Mouse (Mus musculus): ENCODE measurements around the gene Ghdc. TPM values are rescaled to one million over a fixed set of nuclear protein-coding genes. Genes with fewer than 3 reads are reported as not detected.

The Ghdc gene
- total and polyA plus RNA-seq, 2 experiments from 2014 or later = 4.4 to 7.3 TPM

DNA sequence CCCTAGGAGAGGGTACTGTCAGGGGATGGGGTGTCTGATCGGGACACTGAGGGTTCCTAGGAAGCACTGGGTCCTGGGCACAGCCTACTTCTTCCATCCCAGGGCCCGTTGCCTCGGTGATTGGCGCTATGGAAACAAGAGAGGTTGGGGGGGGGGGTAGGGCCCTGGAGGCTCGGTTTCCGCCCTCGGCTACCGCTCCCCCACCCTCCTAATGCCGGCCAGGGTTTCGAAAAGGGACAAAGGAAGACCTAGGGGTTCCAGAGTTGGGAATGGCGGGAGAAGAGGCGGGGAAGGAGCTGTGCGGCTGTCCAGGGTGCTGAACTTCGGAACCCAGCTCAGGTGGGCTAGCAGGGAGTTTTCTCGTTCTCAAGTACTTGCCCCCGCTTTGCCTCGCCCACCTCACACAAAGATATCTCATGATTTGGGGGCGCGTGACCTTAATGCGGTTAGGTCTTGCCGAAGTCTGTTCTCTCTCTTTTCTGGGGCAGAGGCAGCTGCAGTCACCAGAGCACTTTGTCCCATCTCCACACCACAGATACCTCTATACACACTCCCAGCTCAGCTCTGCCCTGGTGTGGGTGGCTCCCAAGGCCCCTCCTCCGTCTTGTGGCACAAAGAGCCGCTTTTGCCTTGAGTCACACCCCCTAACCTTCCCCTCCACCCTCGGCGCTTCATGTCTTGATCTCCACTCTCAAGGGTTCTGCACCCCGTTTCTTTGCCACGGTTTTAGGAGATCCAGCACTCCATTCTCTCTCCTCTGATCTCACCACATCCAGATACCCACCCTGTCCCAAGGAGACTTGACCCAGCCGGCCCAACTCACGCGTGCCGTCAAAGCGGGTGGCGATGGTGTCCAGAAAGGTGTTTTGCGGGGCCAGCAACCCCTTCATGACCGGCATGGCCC is 11.8 kb downstream of the Ghdc start:
- Histone ChIP-seq H3K27ac (ENCODE audit: low read depth, low read length) (peak overlapping the region; percentile 59), H3K9ac (peak overlapping the region; percentile 70), H3K4me2 (ENCODE audit: low read depth) (peak overlapping the region; percentile 74), H3K4me3 (ENCODE audit: low read depth, low read length) (peak overlapping the region; percentile 58), H3K9me3 (ENCODE audit: low read length) (no peaks in the 10 kb centered on the region), H3K36me3 (ENCODE audit: insufficient read depth) (peaks cover 15% of the 10 kb centered on the region; the same call in 1 of the 2 replicates), H3K27me3 (ENCODE audit: insufficient read depth, low read length) (peaks cover 3% of the 10 kb centered on the region; the same call in 1 of the 2 replicates), H3K4me1 (ENCODE audit: insufficient read depth) (no peaks in the 10 kb centered on the region; the same call in 1 of the 2 replicates)
- ATAC-seq (peak; percentile 59), DNase-seq (peak; percentile 60)
- no peak; the same call in 1 of the 2 replicates for TF ChIP-seq CTCF (IDR thresholded peaks at IDR 0.05; ENCODE audit: low read depth)
- 3% methylated on average over 35 of the region's 35 CpGs for WGBS

DNA sequence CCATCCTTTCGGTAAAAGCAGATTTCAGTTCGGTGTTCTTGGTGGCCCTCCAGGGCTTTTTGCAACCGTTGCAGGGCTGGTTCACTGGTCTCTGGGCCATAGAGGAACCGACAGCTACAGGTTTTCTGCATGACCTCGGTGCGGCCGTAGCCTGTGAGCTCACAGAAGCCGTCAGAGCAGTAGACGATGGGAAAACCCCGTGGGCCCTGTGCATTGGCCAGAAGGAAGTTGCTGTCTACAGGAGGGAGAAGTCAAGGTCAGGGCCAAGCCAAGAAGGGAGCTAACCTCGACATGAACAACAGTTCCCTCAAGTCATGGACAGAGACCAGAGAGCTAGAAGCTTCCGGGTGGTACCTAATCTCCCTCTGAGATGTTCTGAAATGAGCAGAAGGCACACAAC is 13.2 kb downstream of the Ghdc start:
- no peaks in the 10 kb centered on the region; the same call in 1 of the 2 replicates for H3K4me1 ChIP-seq (ENCODE audit: insufficient read depth)
- peak overlapping the region; percentile 74; the same call in 1 of the 2 replicates for H3K4me2 ChIP-seq (ENCODE audit: low read depth)
- peaks cover 24% of the 10 kb centered on the region for H3K36me3 ChIP-seq (ENCODE audit: insufficient read depth)
- no peak overlapping the region for H3K9ac ChIP-seq
- no peak overlapping the region for H3K4me3 ChIP-seq (ENCODE audit: low read depth, low read length)
- H3K27ac ChIP-seq (ENCODE audit: low read depth, low read length) = no peak overlapping the region
- no peak for ATAC-seq
- H3K27me3 ChIP-seq (ENCODE audit: insufficient read depth, low read length) = peaks cover under 1% of the 10 kb centered on the region; the same call in 1 of the 2 replicates
- H3K9me3 ChIP-seq (ENCODE audit: low read length) = no peaks in the 10 kb centered on the region
- no peak for DNase-seq
- TF ChIP-seq CTCF (IDR thresholded peaks at IDR 0.05; ENCODE audit: low read depth) = no peak
- WGBS = 90% methylated on average over 12 of the region's 12 CpGs

DNA sequence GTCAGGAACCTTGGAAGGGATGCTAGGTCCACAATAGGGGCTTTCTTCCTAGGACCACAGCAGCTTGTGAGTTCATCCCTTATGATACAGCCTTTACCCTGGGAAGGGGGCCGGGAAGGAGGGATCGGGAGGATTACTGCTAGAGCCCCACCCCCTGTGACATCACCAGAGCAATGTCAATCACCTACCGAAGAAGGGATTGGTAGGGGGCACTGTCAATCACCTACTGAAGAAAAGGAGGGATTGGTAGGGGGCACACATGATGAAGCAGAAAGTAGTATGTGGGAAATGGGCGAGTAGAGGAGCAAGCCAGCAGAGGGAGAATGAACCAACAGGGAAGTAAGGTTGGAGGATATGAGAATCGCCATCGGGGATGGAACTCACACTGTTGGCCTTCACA is 14.3 kb downstream of the Ghdc start:
- peaks cover 32% of the 10 kb centered on the region for H3K36me3 ChIP-seq (ENCODE audit: insufficient read depth)
- WGBS = 68% methylated on average over 6 of the region's 6 CpGs
- DNase-seq (no peak), ATAC-seq (no peak)
- H3K9me3 ChIP-seq (ENCODE audit: low read length) = no peaks in the 10 kb centered on the region
- H3K4me2 ChIP-seq (ENCODE audit: low read depth) = no peak overlapping the region
- H3K4me3 ChIP-seq (ENCODE audit: low read depth, low read length) = no peak overlapping the region
- H3K27ac ChIP-seq (ENCODE audit: low read depth, low read length) = no peak overlapping the region
- H3K27me3 ChIP-seq (ENCODE audit: insufficient read depth, low read length) = no peaks in the 10 kb centered on the region
- no peak for TF ChIP-seq CTCF (IDR thresholded peaks at IDR 0.05; ENCODE audit: low read depth)
- H3K9ac ChIP-seq = no peak overlapping the region
- no peaks in the 10 kb centered on the region for H3K4me1 ChIP-seq (ENCODE audit: insufficient read depth)

DNA sequence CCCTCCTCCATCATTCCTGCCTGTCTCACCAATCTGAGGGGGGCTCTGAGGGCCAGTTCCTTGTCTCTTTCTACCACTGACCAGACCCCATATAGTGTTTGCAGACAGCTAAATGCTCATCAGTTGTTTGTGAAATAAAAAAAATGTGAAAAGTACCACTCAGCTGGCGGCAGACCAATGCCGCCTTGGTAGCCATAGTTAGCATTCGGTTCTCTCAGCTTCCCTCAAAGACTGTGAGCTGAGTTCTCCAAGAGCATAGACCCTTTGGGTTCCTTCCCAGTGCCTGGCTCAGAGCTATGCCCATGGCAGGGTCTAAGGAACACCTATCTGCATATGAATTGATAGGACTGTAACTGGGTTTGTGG is 16.1 kb downstream of the Ghdc start:
- H3K9me3 ChIP-seq (ENCODE audit: low read length) = no peaks in the 10 kb centered on the region
- H3K9ac ChIP-seq = no peak overlapping the region
- no peak for TF ChIP-seq CTCF (IDR thresholded peaks at IDR 0.05; ENCODE audit: low read depth)
- no peak overlapping the region for H3K27ac ChIP-seq (ENCODE audit: low read depth, low read length)
- no peak for ATAC-seq
- H3K36me3 ChIP-seq (ENCODE audit: insufficient read depth) = peaks cover 34% of the 10 kb centered on the region
- 81% methylated on average over 3 of the region's 3 CpGs for WGBS
- no peaks in the 10 kb centered on the region for H3K4me1 ChIP-seq (ENCODE audit: insufficient read depth)
- no peak for DNase-seq
- H3K4me3 ChIP-seq (ENCODE audit: low read depth, low read length) = no peak overlapping the region
- H3K27me3 ChIP-seq (ENCODE audit: insufficient read depth, low read length) = no peaks in the 10 kb centered on the region
- H3K4me2 ChIP-seq (ENCODE audit: low read depth) = no peak overlapping the region

DNA sequence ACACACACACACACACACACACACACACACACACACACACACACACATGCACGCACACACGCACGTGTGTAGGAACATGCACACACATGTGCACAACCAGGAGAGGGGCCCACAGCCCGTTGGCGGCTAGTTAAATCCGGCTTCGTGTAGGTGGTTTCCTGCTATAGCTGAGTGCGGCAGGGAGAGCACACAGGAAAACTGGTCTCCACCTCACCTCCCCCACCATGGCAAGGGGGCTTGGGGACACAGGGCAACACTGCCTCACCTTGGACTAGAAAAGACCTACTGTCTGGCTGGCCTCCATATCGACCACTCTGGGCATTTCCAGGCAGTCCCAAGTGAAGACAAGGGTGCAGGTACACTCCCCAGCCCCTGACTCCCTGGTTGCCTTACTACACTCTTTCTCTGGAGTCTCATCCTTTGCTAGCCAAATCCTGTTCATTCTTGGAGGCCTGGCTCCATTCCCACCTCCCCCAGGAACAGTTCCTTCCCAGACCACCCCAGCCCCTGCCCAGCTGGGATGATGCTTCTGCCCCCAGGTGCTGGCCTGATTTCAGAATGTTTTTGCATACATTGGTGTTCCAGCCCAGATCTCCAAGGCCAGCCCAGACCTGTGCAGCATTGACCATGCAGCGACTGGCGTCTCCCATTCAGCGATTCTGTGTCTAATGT is 16.6 kb downstream of the Ghdc start:
- WGBS = 86% methylated on average over 12 of the region's 12 CpGs
- TF ChIP-seq CTCF (IDR thresholded peaks at IDR 0.05; ENCODE audit: low read depth) = no peak
- Histone ChIP-seq H3K4me1 (ENCODE audit: insufficient read depth) (no peaks in the 10 kb centered on the region), H3K27ac (ENCODE audit: low read depth, low read length) (no peak overlapping the region), H3K9me3 (ENCODE audit: low read length) (no peaks in the 10 kb centered on the region), H3K4me3 (ENCODE audit: low read depth, low read length) (no peak overlapping the region), H3K36me3 (ENCODE audit: insufficient read depth) (peaks cover 34% of the 10 kb centered on the region), H3K4me2 (ENCODE audit: low read depth) (no peak overlapping the region), H3K9ac (no peak overlapping the region), H3K27me3 (ENCODE audit: insufficient read depth, low read length) (no peaks in the 10 kb centered on the region)
- ATAC-seq (no peak), DNase-seq (no peak)

DNA sequence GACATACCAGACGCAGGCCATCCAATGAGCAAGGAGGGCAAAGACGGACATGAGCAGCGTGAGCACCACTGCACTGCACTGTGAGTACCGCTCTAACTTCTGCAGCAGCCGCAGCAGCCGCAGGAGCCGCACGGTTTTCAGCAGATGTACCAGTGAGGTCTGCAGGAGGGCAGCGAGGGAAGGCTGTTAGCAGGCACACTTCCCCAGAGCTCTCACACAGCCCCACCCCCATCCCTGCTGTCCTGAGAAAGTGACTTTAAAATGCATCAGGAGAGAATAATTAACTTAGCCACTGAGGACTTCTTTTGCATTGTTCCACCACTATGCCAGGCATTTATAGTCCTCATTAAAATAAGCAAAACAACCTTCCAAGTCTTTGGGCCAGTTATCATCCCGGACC is 18.5 kb downstream of the Ghdc start:
- H3K4me3 ChIP-seq (ENCODE audit: low read depth, low read length) = no peak overlapping the region
- TF ChIP-seq CTCF (IDR thresholded peaks at IDR 0.05; ENCODE audit: low read depth) = no peak
- no peaks in the 10 kb centered on the region for H3K4me1 ChIP-seq (ENCODE audit: insufficient read depth)
- ATAC-seq = no peak
- no peak overlapping the region for H3K9ac ChIP-seq
- H3K27ac ChIP-seq (ENCODE audit: low read depth, low read length) = no peak overlapping the region
- WGBS = 54% methylated on average over 10 of the region's 10 CpGs
- no peaks in the 10 kb centered on the region for H3K9me3 ChIP-seq (ENCODE audit: low read length)
- DNase-seq = no peak
- peaks cover 40% of the 10 kb centered on the region for H3K36me3 ChIP-seq (ENCODE audit: insufficient read depth)
- no peaks in the 10 kb centered on the region for H3K27me3 ChIP-seq (ENCODE audit: insufficient read depth, low read length)
- H3K4me2 ChIP-seq (ENCODE audit: low read depth) = no peak overlapping the region

DNA sequence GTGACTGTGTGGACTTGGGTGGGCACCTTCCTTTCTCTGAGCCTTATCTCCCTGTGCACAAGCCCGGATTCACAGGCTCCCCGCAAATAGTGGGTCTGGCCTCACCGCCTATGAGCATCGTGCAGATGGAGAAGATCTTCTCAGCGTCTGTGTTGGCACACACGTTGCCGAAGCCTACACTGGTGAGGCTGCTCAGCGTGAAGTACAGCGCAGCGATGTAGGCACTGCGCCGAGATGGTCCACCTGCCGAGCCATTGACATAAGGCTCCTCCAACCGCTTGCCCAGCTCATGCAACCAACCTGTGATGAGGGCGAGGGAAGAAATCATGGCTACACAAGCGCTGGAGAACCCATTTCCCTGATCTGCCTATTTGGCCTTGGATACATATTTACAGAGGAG is 20.6 kb downstream of the Ghdc start:
- TF ChIP-seq CTCF (IDR thresholded peaks at IDR 0.05; ENCODE audit: low read depth) = no peak
- H3K36me3 ChIP-seq (ENCODE audit: insufficient read depth) = peaks cover 45% of the 10 kb centered on the region
- H3K4me3 ChIP-seq (ENCODE audit: low read depth, low read length) = no peak overlapping the region

More for the DNA sequence above, 20.6 kb downstream of the Ghdc start:
- H3K9me3 ChIP-seq (ENCODE audit: low read length) = no peaks in the 10 kb centered on the region
- 87% methylated on average over 16 of the region's 16 CpGs for WGBS
- H3K9ac ChIP-seq = no peak overlapping the region
- no peak overlapping the region for H3K4me2 ChIP-seq (ENCODE audit: low read depth)
- no peaks in the 10 kb centered on the region for H3K27me3 ChIP-seq (ENCODE audit: insufficient read depth, low read length)
- DNase-seq (no peak), ATAC-seq (no peak)
- H3K4me1 ChIP-seq (ENCODE audit: insufficient read depth) = no peaks in the 10 kb centered on the region
- no peak overlapping the region for H3K27ac ChIP-seq (ENCODE audit: low read depth, low read length)
